Comparison of ENCODE assay signal across 9 mouse cellular contexts in genomic region chr6:83237123-83237522, GRCm38 (mm10). TPM values are rescaled to one million over a fixed set of nuclear protein-coding genes. Genes with fewer than 3 reads are reported as not detected.
DNase-seq lines count a peak whose midpoint lies in the region; ATAC-seq and TF ChIP-seq lines count a peak whose summit lies in the region.
"Had no signal": no experiment of that assay in that cellular context is flagged by ENCODE, and none has a peak within 500 bp of the region (broad histone marks: within the 10 kb centered on the region; RNA-seq: fewer than 3 reads in every experiment).

No protein-coding gene starts in this region.

- peak; percentile 61; the same call in 1 of the 2 replicates for ATAC-seq in intestine, embryonic 14.5 days (replicated peaks; ENCODE audit: low FRiP score, low TSS enrichment, low read depth)
- ATAC-seq in intestine, postnatal 0 days, result no peak
- ATAC-seq in embryonic facial prominence, embryonic 11.5 days (replicated peaks; ENCODE audit: insufficient number of reproducible peaks, low FRiP score, low TSS enrichment, low read depth), result peak; percentile 34; the same call in 1 of the 2 replicates
- ATAC-seq in intestine, embryonic 15.5 days, result peak; percentile 64; the same call in 1 of the 2 replicates
- no peak for ATAC-seq in midbrain, embryonic 15.5 days (replicated peaks)

- H3K27me3 ChIP-seq in intestine, embryonic 14.5 days (replicated peaks; ENCODE audit: control insufficient read depth, insufficient read depth, low read length), result peaks cover 12% of the 10 kb centered on the region
- peaks cover 10% of the 10 kb centered on the region; the same call in 1 of the 2 replicates for H3K27me3 ChIP-seq in intestine, postnatal 0 days (replicated peaks; ENCODE audit: control insufficient read depth, insufficient read depth, low read length)
- no peaks in the 10 kb centered on the region for H3K27me3 ChIP-seq in embryonic facial prominence, embryonic 11.5 days (ENCODE audit: control insufficient read depth, insufficient read depth, low read length)
- H3K27me3 ChIP-seq in intestine, embryonic 15.5 days (replicated peaks), result peaks cover 9% of the 10 kb centered on the region
- peaks cover 21% of the 10 kb centered on the region for H3K27me3 ChIP-seq in midbrain, embryonic 15.5 days (replicated peaks)

- no peak overlapping the region for H3K9ac ChIP-seq in intestine, embryonic 14.5 days (ENCODE audit: low read length)
- H3K9ac ChIP-seq in intestine, postnatal 0 days (ENCODE audit: low read depth, low read length), result no peak overlapping the region
- H3K9ac ChIP-seq in embryonic facial prominence, embryonic 11.5 days (replicated peaks; ENCODE audit: low read length), result no peak overlapping the region; the same call in 1 of the 2 replicates
- no peak overlapping the region for H3K9ac ChIP-seq in intestine, embryonic 15.5 days
- no peak overlapping the region for H3K9ac ChIP-seq in midbrain, embryonic 15.5 days

- H3K4me3 ChIP-seq in intestine, embryonic 14.5 days (ENCODE audit: low read depth, low read length), result no peak overlapping the region
- no peak overlapping the region for H3K4me3 ChIP-seq in intestine, postnatal 0 days (ENCODE audit: low read depth, low read length)
- H3K4me3 ChIP-seq in embryonic facial prominence, embryonic 11.5 days (ENCODE audit: low read depth, low read length), result peak overlapping the region; percentile 9; the same call in 1 of the 2 replicates
- H3K4me3 ChIP-seq in intestine, embryonic 15.5 days (replicated peaks), result no peak overlapping the region
- peak overlapping the region; percentile 2; the same call in 1 of the 2 replicates for H3K4me3 ChIP-seq in midbrain, embryonic 15.5 days
- H3K4me3 ChIP-seq: erythroblast, embryonic 14.5 days had no signal

- no peak for DNase-seq in intestine, embryonic 14.5 days (ENCODE audit: low spot score)
- DNase-seq in embryonic facial prominence, embryonic 11.5 days (ENCODE audit: low spot score), result peak; percentile 43
- DNase-seq in left cerebral cortex, postnatal 10 days (ENCODE audit: extremely low spot score in 1 of 2, low spot score in 2 of 2), result no peak
- DNase-seq in gastrocnemius, postnatal 4 days (ENCODE audit: low spot score in 2 of 2), result no peak
- DNase-seq in layer of hippocampus, postnatal 14 days (ENCODE audit: low spot score in 2 of 2), result no peak

- peak overlapping the region; percentile 24; the same call in 1 of the 2 replicates for H3K4me2 ChIP-seq in intestine, embryonic 14.5 days (ENCODE audit: low read length)
- no peak overlapping the region for H3K4me2 ChIP-seq in intestine, postnatal 0 days (replicated peaks; ENCODE audit: low read depth)
- H3K4me2 ChIP-seq in embryonic facial prominence, embryonic 11.5 days (ENCODE audit: low read depth, low read length), result peak overlapping the region; percentile 39
- H3K4me2 ChIP-seq in intestine, embryonic 15.5 days (replicated peaks), result peak overlapping the region; percentile 43
- H3K4me2 ChIP-seq in midbrain, embryonic 15.5 days, result peak overlapping the region; percentile 25

- TF ChIP-seq CTCF in intestine, postnatal 0 days (IDR thresholded peaks at IDR 0.05; ENCODE audit: low read depth), result no peak

- intact Hi-C loops in left cerebral cortex, postnatal 10 days (cut with DNase I), result loop anchor here (10.0 kb wide), 1 partner anchor 278 kb away; no protein-coding TSS in a partner anchor

- H3K4me1 ChIP-seq in intestine, embryonic 14.5 days (replicated peaks; ENCODE audit: control insufficient read depth, insufficient read depth, low read length), result peaks cover 10% of the 10 kb centered on the region
- H3K4me1 ChIP-seq in intestine, postnatal 0 days (replicated peaks; ENCODE audit: control insufficient read depth, insufficient read depth, low read length), result no peaks in the 10 kb centered on the region
- peaks cover 3% of the 10 kb centered on the region; the same call in 1 of the 2 replicates for H3K4me1 ChIP-seq in embryonic facial prominence, embryonic 11.5 days (ENCODE audit: control insufficient read depth, insufficient read depth, low read length)
- peaks cover 14% of the 10 kb centered on the region; the same call in 1 of the 2 replicates for H3K4me1 ChIP-seq in intestine, embryonic 15.5 days (replicated peaks)
- peaks cover 11% of the 10 kb centered on the region; the same call in 1 of the 2 replicates for H3K4me1 ChIP-seq in midbrain, embryonic 15.5 days

- H3K9me3 ChIP-seq in intestine, embryonic 14.5 days (ENCODE audit: control insufficient read depth, low read length), result no peaks in the 10 kb centered on the region
- H3K9me3 ChIP-seq in intestine, postnatal 0 days (ENCODE audit: control insufficient read depth), result no peaks in the 10 kb centered on the region
- no peaks in the 10 kb centered on the region for H3K9me3 ChIP-seq in embryonic facial prominence, embryonic 11.5 days (replicated peaks; ENCODE audit: control insufficient read depth, low read length)
- H3K9me3 ChIP-seq in intestine, embryonic 15.5 days, result no peaks in the 10 kb centered on the region
- no peaks in the 10 kb centered on the region for H3K9me3 ChIP-seq in midbrain, embryonic 15.5 days

- WGBS in intestine, embryonic 14.5 days, result 5% methylated on average over 9 of the region's 9 CpGs
- WGBS in intestine, postnatal 0 days, result 3% methylated on average over 9 of the region's 9 CpGs
- WGBS in embryonic facial prominence, embryonic 11.5 days, result 2% methylated on average over 9 of the region's 9 CpGs
- 3% methylated on average over 9 of the region's 9 CpGs for WGBS in intestine, embryonic 15.5 days
- 0% methylated on average over 9 of the region's 9 CpGs for WGBS in midbrain, embryonic 15.5 days

- H3K36me3 ChIP-seq in intestine, embryonic 14.5 days (ENCODE audit: control insufficient read depth, insufficient read depth, low read length), result no peaks in the 10 kb centered on the region
- H3K36me3 ChIP-seq in intestine, postnatal 0 days (ENCODE audit: control insufficient read depth, insufficient read depth), result no peaks in the 10 kb centered on the region
- H3K36me3 ChIP-seq in embryonic facial prominence, embryonic 11.5 days (replicated peaks; ENCODE audit: control insufficient read depth, insufficient read depth, low read depth, low read length), result no peaks in the 10 kb centered on the region
- H3K36me3 ChIP-seq in intestine, embryonic 15.5 days, result no peaks in the 10 kb centered on the region
- no peaks in the 10 kb centered on the region for H3K36me3 ChIP-seq in midbrain, embryonic 15.5 days (replicated peaks)

- H3K27ac ChIP-seq in intestine, embryonic 14.5 days (ENCODE audit: low read depth), result no peak overlapping the region
- H3K27ac ChIP-seq in intestine, postnatal 0 days (ENCODE audit: low read depth, low read length), result no peak overlapping the region
- no peak overlapping the region for H3K27ac ChIP-seq in embryonic facial prominence, embryonic 11.5 days (replicated peaks; ENCODE audit: low read depth, low read length)
- no peak overlapping the region for H3K27ac ChIP-seq in intestine, embryonic 15.5 days
- H3K27ac ChIP-seq in midbrain, embryonic 15.5 days, result no peak overlapping the region

RNA-seq across cellular contexts. Expression of gene Slc4a5, which starts 17.5 kb away (rescaled TPM):
- 0.17 and 0.46 TPM in 2 replicates for polyA plus RNA-seq in intestine, embryonic 14.5 days (2014; fragmentation: Nextera tagmentation; extraction: Ambion mirVana)
- 1.5 and 1.7 TPM in 2 replicates for polyA plus RNA-seq in intestine, postnatal 0 days (2015; fragmentation: Nextera tagmentation; extraction: Ambion mirVana)
- 1.0 and 1.1 TPM in 2 replicates for polyA plus RNA-seq in embryonic facial prominence, embryonic 11.5 days (2014; fragmentation: Nextera tagmentation; extraction: Ambion mirVana)
- 0.39 and 0.41 TPM in 2 replicates for polyA plus RNA-seq in intestine, embryonic 15.5 days (2015; fragmentation: Nextera tagmentation; extraction: Ambion mirVana)
- polyA plus RNA-seq in midbrain, embryonic 15.5 days (2015; fragmentation: Nextera tagmentation; extraction: Ambion mirVana), result 0.37 and 0.41 TPM in 2 replicates
- under 1 TPM; 0.71 to 0.75 TPM for total RNA-seq in left cerebral cortex, postnatal 10 days (2021)
- total RNA-seq in gastrocnemius, postnatal 4 days (2021), result under 1 TPM in 1 of 2 experiments, not detected in 1; 0.07 TPM
- 10 to 100 TPM in 1 of 2 experiments, under 1 TPM in 1; 0.41 to 11.9 TPM for total RNA-seq in layer of hippocampus, postnatal 14 days (2021)

Comparison
In these comparisons a context has a peak if more than half of its experiments do, and no peak if none do; other contexts are left out.
1. ATAC-seq: peak in intestine, embryonic 14.5 days (single experiment), embryonic facial prominence, embryonic 11.5 days (single experiment) and intestine, embryonic 15.5 days (single experiment); none in intestine, postnatal 0 days (single experiment) and midbrain, embryonic 15.5 days (single experiment).
2. H3K4me3 ChIP-seq: peak in embryonic facial prominence, embryonic 11.5 days (single experiment) and midbrain, embryonic 15.5 days (single experiment); none in intestine, embryonic 14.5 days (single experiment), intestine, postnatal 0 days (single experiment) and intestine, embryonic 15.5 days (single experiment).